Mouse (Mus musculus) splenic B cell, adult 2 months (primary cell): ENCODE results near the gene Nagk.

Experiments used
- DNase-seq: peaks from one replicate; pipeline ENCODE4 v3.0.0-alpha.2; 2011; ENCODE audit warnings: low read depth, low spot score
- H3K27me3 ChIP-seq: 2 replicates; pipeline ENCODE4 v1.6.1; 2012; ENCODE audit warnings: mild to moderate bottlenecking, low read length, moderate library complexity, mixed read lengths; ENCODE audit not compliant: control insufficient read depth, poor library complexity, insufficient read depth, severe bottlenecking
- H3K36me3 ChIP-seq: 2 replicates; pipeline ENCODE4 v1.6.1; 2012; ENCODE audit warnings: mild to moderate bottlenecking, low read length, moderate library complexity, mixed read lengths; ENCODE audit not compliant: control insufficient read depth, poor library complexity, insufficient read depth, severe bottlenecking

Nagk gene

GRCm38 (mm10) chr6:83794760-83795296, at the start of gene Nagk:
Gene Nagk (plus strand): TSS chr6:83794982.
- H3K27me3 ChIP-seq, result no peaks in the 10 kb centered on the region
- DNase-seq, result peak; percentile 97

GRCm38 (mm10) chr6:83745466-83745865, 49.3 kb upstream of the Nagk start:
- no peaks in the 10 kb centered on the region for H3K36me3 ChIP-seq
- DNase-seq, result no peak

More at GRCm38 (mm10) chr6:83794760-83795296, at the start of gene Nagk:
- H3K36me3 ChIP-seq, result no peaks in the 10 kb centered on the region

GRCm38 (mm10) chr6:83749286-83749685, 45.5 kb upstream of the Nagk start:
- no peak for DNase-seq
- Histone ChIP-seq H3K36me3 (no peaks in the 10 kb centered on the region), H3K27me3 (no peaks in the 10 kb centered on the region)

More at GRCm38 (mm10) chr6:83745466-83745865, 49.3 kb upstream of the Nagk start:
- H3K27me3 ChIP-seq, result no peaks in the 10 kb centered on the region

GRCm38 (mm10) chr6:83750171-83750684, 44.6 kb upstream of the Nagk start:
- no peaks in the 10 kb centered on the region for H3K27me3 ChIP-seq
- no peaks in the 10 kb centered on the region for H3K36me3 ChIP-seq
- DNase-seq, result peak; percentile 68

GRCm38 (mm10) chr6:83756051-83756450, 38.7 kb upstream of the Nagk start:
- DNase-seq, result no peak
- Histone ChIP-seq H3K36me3 (no peaks in the 10 kb centered on the region), H3K27me3 (no peaks in the 10 kb centered on the region)

- DNase-seq, result no peak
- Histone ChIP-seq H3K36me3 (no peaks in the 10 kb centered on the region), H3K27me3 (no peaks in the 10 kb centered on the region)
Observed at GRCm38 (mm10) chr6:83762344-83762743, 32.4 kb upstream of the Nagk start, which contains the start of gene Ankrd53. Gene Ankrd53 (plus strand): TSS chr6:83762644.

GRCm38 (mm10) chr6:83762880-83763431, 31.8 kb upstream of the Nagk start:
- peak; percentile 31 for DNase-seq
- Histone ChIP-seq H3K27me3 (no peaks in the 10 kb centered on the region), H3K36me3 (no peaks in the 10 kb centered on the region)

GRCm38 (mm10) chr6:83766982-83767381, 27.8 kb upstream of the Nagk start:
- no peak for DNase-seq
- Histone ChIP-seq H3K36me3 (peaks cover 4% of the 10 kb centered on the region), H3K27me3 (no peaks in the 10 kb centered on the region)

- Histone ChIP-seq H3K27me3 (no peaks in the 10 kb centered on the region), H3K36me3 (peaks cover 4% of the 10 kb centered on the region)
- no peak for DNase-seq
Observed at GRCm38 (mm10) chr6:83768485-83768884, 26.3 kb upstream of the Nagk start.

GRCm38 (mm10) chr6:83774126-83774525, 20.7 kb upstream of the Nagk start:
- H3K27me3 ChIP-seq, result no peaks in the 10 kb centered on the region
- no peak for DNase-seq
- H3K36me3 ChIP-seq, result peaks cover 4% of the 10 kb centered on the region; the same call in 1 of the 2 replicates

- peak; percentile 27 for DNase-seq
- H3K27me3 ChIP-seq, result no peaks in the 10 kb centered on the region
- H3K36me3 ChIP-seq, result peaks cover 4% of the 10 kb centered on the region; the same call in 1 of the 2 replicates
Observed at GRCm38 (mm10) chr6:83774781-83775563, 19.8 kb upstream of the Nagk start.

- DNase-seq, result peak; percentile 91
- peaks cover 4% of the 10 kb centered on the region; the same call in 1 of the 2 replicates for H3K36me3 ChIP-seq
- H3K27me3 ChIP-seq, result no peaks in the 10 kb centered on the region
Observed at GRCm38 (mm10) chr6:83775638-83776293, 19.0 kb upstream of the Nagk start, which contains the start of gene Tex261. Gene Tex261 (minus strand): TSS chr6:83775813.

GRCm38 (mm10) chr6:83778306-83778705, 16.5 kb upstream of the Nagk start:
- DNase-seq, result no peak
- Histone ChIP-seq H3K36me3 (no peaks in the 10 kb centered on the region), H3K27me3 (no peaks in the 10 kb centered on the region)

GRCm38 (mm10) chr6:83779026-83779425, 15.8 kb upstream of the Nagk start:
- no peaks in the 10 kb centered on the region for H3K27me3 ChIP-seq
- peak; percentile 75 for DNase-seq
- no peaks in the 10 kb centered on the region for H3K36me3 ChIP-seq
